10 mouse cellular contexts compared by ENCODE assay signal in genomic region chr11:57724791-57725463, GRCm38 (mm10).
DNase-seq lines count a peak whose midpoint lies in the region; ATAC-seq and TF ChIP-seq lines count a peak whose summit lies in the region.
"Had no signal": no experiment of that assay in that cellular context is flagged by ENCODE, and none has a peak within 500 bp of the region (broad histone marks: within the 10 kb centered on the region; RNA-seq: fewer than 3 reads in every experiment).

No protein-coding gene starts in this region.

- H3K9me3 ChIP-seq in intestine, postnatal 0 days (ENCODE audit: control insufficient read depth), result no peaks in the 10 kb centered on the region
- no peaks in the 10 kb centered on the region for H3K9me3 ChIP-seq in intestine, embryonic 16.5 days (ENCODE audit: control insufficient read depth, low read length)
- H3K9me3 ChIP-seq: heart, embryonic 15.5 days; limb, embryonic 10.5 days; midbrain, embryonic 12.5 days had no signal

- H3K27me3 ChIP-seq in intestine, postnatal 0 days (replicated peaks; ENCODE audit: control insufficient read depth, insufficient read depth, low read length), result no peaks in the 10 kb centered on the region
- H3K27me3 ChIP-seq in intestine, embryonic 16.5 days (replicated peaks; ENCODE audit: control insufficient read depth, insufficient read depth, low read length), result no peaks in the 10 kb centered on the region
- H3K27me3 ChIP-seq: heart, embryonic 15.5 days; midbrain, embryonic 12.5 days had no signal

- H3K4me2 ChIP-seq in intestine, postnatal 0 days (replicated peaks; ENCODE audit: low read depth), result no peak overlapping the region
- H3K4me2 ChIP-seq in intestine, embryonic 16.5 days (ENCODE audit: low read depth, low read length), result no peak overlapping the region
- H3K4me2 ChIP-seq: heart, embryonic 15.5 days; midbrain, embryonic 12.5 days had no signal

- WGBS in intestine, postnatal 0 days, result 82% methylated on average over 5 of the region's 5 CpGs
- WGBS in intestine, embryonic 16.5 days, result 84% methylated on average over 5 of the region's 5 CpGs

- peak; percentile 65 for TF ChIP-seq CTCF in intestine, postnatal 0 days (IDR thresholded peaks at IDR 0.05; ENCODE audit: low read depth)

- 0 out of 2 replicates have a peak, but pooled peaks cover 4% of the 10 kb centered on the region for H3K4me1 ChIP-seq in intestine, postnatal 0 days (replicated peaks; ENCODE audit: control insufficient read depth, insufficient read depth, low read length)
- H3K4me1 ChIP-seq in intestine, embryonic 16.5 days (ENCODE audit: control insufficient read depth, insufficient read depth, low read length), result peaks cover 7% of the 10 kb centered on the region; the same call in 1 of the 2 replicates

- peaks cover 38% of the 10 kb centered on the region; the same call in 1 of the 2 replicates for H3K36me3 ChIP-seq in intestine, postnatal 0 days (ENCODE audit: control insufficient read depth, insufficient read depth)
- H3K36me3 ChIP-seq in intestine, embryonic 16.5 days (ENCODE audit: control insufficient read depth, insufficient read depth, low read length), result 0 out of 2 replicates have a peak, but pooled peaks cover 2% of the 10 kb centered on the region
- H3K36me3 ChIP-seq: heart, embryonic 15.5 days; midbrain, embryonic 12.5 days had no signal

- no peak for ATAC-seq in intestine, postnatal 0 days
- no peak for ATAC-seq in intestine, embryonic 16.5 days
- ATAC-seq in frontal cortex, adult (ENCODE audit: low TSS enrichment), result no peak

- DNase-seq in 416B (ENCODE audit: low read depth), result peak; percentile 26
- peak; percentile 70 for DNase-seq in ES-CJ7 (ENCODE audit: low read depth, low spot score)
- DNase-seq in induced T-regulatory cell, adult 2 months (ENCODE audit: low read depth), result peak; percentile 11
- DNase-seq in MN1 (ENCODE audit: low spot score), result no peak

- no peak overlapping the region for H3K27ac ChIP-seq in intestine, postnatal 0 days (ENCODE audit: low read depth, low read length)
- no peak overlapping the region for H3K27ac ChIP-seq in intestine, embryonic 16.5 days (ENCODE audit: low read length)
- H3K27ac ChIP-seq: heart, embryonic 15.5 days; limb, embryonic 10.5 days; midbrain, embryonic 12.5 days had no signal

- H3K9ac ChIP-seq in intestine, postnatal 0 days (ENCODE audit: low read depth, low read length), result no peak overlapping the region
- no peak overlapping the region for H3K9ac ChIP-seq in intestine, embryonic 16.5 days (ENCODE audit: low read depth, low read length)
- H3K9ac ChIP-seq: heart, embryonic 15.5 days; midbrain, embryonic 12.5 days had no signal

- H3K4me3 ChIP-seq in intestine, postnatal 0 days (ENCODE audit: low read depth, low read length), result no peak overlapping the region
- H3K4me3 ChIP-seq in intestine, embryonic 16.5 days (ENCODE audit: low read length), result no peak overlapping the region
- H3K4me3 ChIP-seq: heart, embryonic 15.5 days; limb, embryonic 10.5 days; midbrain, embryonic 12.5 days had no signal
